Mouse (Mus musculus) neural tube, embryonic 10.5 days (tissue): ENCODE results near the gene Adam6a.
"Not testable (repeated sequence)": the region's sequence is repeated elsewhere in the genome, so short reads cannot be mapped to it uniquely, and the experiment has no call there.

ENCODE experiments used
- DNase-seq: peaks from one replicate; pipeline ENCODE4 v3.0.0-alpha.2; 2017; ENCODE audit warnings: low spot score; ENCODE audit errors: extremely low spot score

Gene Adam6a

DNA sequence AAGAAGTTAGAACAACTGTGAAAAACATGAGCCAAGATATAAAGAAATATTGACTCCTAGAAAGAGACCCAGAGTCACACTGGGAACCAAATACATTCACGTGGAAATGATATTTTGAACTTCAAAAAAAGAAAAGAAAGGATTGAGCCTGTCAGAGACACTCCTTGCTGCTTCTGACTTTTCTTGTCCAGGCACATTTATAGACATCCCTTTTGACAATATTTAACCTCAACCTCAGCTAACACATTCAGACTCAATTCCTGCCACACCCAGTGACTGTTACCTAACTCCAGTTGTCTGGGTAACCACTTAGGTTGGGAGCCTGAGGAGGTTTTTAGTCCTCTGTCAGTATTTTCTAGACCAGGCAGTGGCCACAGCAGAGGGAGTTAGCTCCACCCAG lies at the start of gene Adam6a:
Gene Adam6a (plus strand): TSS at position 301 of the 400 bp plus-strand sequence.
- DNase-seq = not testable (repeated sequence)

- no peak for DNase-seq
These were observed 17.8 kb upstream of the Adam6a start for GRCm38 (mm10) chr12:113525901-113526300.

GRCm38 (mm10) chr12:113578241-113578640 lies 34.5 kb downstream of the Adam6a start:
- no peak for DNase-seq

- no peak for DNase-seq
These were observed 44.3 kb downstream of the Adam6a start for GRCm38 (mm10) chr12:113588001-113588400.
